Mouse (Mus musculus): ENCODE measurements around the gene Pgbd5. TPM values are rescaled to one million over a fixed set of nuclear protein-coding genes. Genes with fewer than 3 reads are reported as not detected.

Gene Pgbd5
- 10 to 100 TPM; 62.3 to 64.6 TPM for total RNA-seq (2021)

- no peak for DNase-seq
- intact Hi-C loops (cut with DNase I), result no loop called here
Observed at GRCm38 (mm10) chr8:124439558-124439957, at the start of gene Pgbd5. Gene Pgbd5, minus strand, starts transcription at chr8:124439658.

DNA sequence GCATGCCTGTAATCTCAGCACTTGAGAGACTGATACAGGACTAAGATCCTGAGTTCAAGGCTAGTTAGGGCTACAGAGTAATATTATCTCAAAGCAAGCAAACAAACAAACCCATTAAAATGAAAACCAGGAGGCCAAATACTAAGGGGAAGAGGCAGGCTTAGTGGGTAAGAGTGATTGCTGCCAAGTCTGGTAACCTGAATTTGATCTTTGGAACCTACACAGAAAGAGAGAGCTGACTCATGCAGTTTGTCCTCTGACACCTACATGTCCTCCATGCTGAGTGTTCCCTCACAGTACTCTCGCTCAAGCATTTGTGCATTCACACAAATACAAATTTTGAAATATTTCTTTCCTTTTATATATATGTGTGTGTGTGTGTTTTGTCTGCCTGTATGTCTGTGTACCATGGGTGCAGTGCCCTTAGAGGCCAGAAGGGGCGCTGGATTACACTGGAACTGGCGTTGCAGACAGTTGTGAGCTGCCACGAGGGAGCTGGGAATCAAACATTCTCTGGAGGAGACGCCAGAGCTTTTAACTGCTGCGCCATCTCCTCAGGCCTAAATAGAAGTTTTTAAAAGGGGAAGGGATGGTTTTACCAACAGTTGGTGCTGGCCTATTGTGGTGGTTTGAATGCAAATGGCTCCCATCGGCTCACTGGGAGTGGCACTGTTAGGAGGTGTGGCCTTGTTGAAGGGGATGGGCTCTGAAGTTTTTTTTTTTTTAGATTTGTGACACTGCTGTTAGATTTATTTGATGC lies 44.1 kb upstream of the Pgbd5 start:
- intact Hi-C loops (cut with DNase I), result no loop called here
- no peak for DNase-seq

DNA sequence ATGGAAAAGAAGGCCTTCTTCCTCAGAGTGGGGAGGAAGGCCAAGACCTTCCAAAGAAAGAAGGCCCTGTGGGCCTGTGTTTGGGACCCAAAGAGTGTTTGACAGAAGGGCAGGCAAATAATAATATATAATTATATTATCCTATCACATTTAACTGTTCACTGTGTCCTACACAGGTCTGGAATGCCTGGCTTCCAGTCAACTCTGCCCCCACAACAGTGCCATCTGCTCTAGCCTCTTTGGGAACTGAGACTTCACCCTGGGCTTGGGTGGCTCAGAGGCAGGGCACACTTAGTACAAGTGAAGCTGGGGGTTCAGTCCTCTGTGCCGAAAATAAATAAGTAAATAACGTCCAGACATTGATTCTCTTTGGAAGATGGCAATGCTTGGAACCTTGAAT lies 43.3 kb upstream of the Pgbd5 start:
- intact Hi-C loops (cut with DNase I), result no loop called here
- no peak for DNase-seq

DNA sequence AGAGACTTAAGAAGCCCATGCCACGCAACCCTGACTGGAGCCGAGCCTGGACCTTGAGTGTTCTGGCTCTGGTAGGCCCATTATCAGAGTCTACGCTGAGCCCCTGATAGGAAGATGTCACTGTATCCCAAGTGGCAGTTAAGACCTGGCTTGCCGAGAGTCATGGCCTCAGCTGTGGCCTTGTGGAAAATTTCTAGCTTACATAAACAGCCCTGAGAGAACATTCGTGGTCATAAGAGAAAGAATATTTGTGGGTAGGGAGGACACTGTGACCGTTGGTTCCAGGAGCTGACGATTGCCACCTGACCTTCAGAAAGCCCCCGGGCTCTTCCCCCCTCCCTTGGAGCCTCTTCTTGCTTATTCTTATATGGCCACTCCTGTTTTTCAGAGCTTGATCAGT lies 40.9 kb upstream of the Pgbd5 start:
- intact Hi-C loops (cut with DNase I), result no loop called here

DNA sequence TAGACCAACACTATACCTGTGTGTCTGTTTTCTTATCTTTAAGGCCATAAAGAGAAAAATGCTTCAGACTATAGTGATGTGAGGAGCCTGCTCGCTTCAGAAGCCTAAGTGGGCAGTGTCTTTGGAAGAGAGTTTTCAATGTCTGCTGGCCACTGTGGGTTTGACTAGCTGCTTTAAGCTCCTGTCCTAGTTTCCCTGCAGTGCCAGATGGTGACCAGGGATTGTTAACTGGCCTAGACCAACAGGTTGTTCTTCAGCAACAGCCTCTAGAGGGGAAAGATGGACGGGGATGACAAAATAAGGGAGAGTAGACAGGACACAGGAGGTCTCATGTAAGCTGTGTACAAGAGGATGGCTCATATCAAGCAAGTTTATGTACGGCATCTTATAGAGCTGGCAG lies 39.8 kb upstream of the Pgbd5 start:
- intact Hi-C loops (cut with DNase I), result no loop called here
- DNase-seq, result no peak

More for the DNA sequence above, 40.9 kb upstream of the Pgbd5 start:
- no peak for DNase-seq

GRCm38 (mm10) chr8:124476701-124477100 lies 37.2 kb upstream of the Pgbd5 start:
- intact Hi-C loops (cut with DNase I), result no loop called here
- DNase-seq, result peak; percentile 60

GRCm38 (mm10) chr8:124475690-124476089 lies 36.2 kb upstream of the Pgbd5 start:
- DNase-seq, result no peak
- intact Hi-C loops (cut with DNase I), result no loop called here

DNA sequence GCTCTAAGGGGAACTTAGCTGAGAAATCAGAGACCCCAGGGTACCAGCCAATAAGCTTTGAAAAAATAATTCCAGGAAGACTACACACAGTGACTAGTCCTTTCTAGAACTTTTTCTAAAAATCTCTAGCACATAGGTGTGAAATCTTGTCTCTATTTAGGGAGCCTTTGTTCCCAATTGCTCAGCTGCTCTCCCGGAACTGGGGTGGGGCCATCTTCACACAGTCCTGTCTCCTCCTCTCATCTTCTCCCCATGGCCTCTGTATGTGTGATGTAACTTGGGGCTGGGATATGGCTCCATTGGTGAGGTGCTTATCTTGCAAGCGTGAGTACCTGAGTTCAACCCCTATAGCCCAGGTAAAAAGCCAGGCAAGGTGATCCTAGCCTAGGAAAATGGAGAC lies 25.2 kb upstream of the Pgbd5 start:
- DNase-seq, result no peak

DNA sequence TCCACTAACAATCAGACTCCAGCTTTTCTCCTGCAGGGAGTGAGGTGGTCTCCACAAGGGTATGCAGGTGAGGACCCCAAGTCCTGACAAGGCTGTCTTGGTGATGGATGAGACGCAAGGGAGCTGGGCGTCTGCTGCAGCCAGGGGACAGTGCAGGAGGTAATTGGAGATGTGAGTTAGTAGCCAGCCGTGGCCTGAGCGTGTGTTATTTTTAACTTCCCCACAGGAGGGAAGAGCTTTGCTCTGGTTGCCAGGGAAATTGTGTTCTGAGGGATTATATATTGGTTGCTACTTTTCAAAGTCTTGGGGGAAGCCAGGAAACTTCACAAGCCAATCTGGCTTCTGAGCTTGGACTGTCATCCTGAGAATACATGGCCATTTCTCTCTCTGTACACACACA lies 23.7 kb upstream of the Pgbd5 start:
- intact Hi-C loops (cut with DNase I), result no loop called here
- DNase-seq, result no peak

More for the DNA sequence above, 25.2 kb upstream of the Pgbd5 start:
- intact Hi-C loops (cut with DNase I), result no loop called here

GRCm38 (mm10) chr8:124462192-124462591 lies 22.7 kb upstream of the Pgbd5 start:
- intact Hi-C loops (cut with DNase I), result no loop called here
- DNase-seq, result no peak

- no peak for DNase-seq
- intact Hi-C loops (cut with DNase I), result no loop called here
Observed at GRCm38 (mm10) chr8:124461103-124461502, 21.6 kb upstream of the Pgbd5 start.

GRCm38 (mm10) chr8:124460660-124461059 lies 21.2 kb upstream of the Pgbd5 start:
- DNase-seq, result peak; percentile 41
- intact Hi-C loops (cut with DNase I), result no loop called here

GRCm38 (mm10) chr8:124459627-124460026 lies 20.2 kb upstream of the Pgbd5 start:
- no peak for DNase-seq
- intact Hi-C loops (cut with DNase I), result no loop called here

DNA sequence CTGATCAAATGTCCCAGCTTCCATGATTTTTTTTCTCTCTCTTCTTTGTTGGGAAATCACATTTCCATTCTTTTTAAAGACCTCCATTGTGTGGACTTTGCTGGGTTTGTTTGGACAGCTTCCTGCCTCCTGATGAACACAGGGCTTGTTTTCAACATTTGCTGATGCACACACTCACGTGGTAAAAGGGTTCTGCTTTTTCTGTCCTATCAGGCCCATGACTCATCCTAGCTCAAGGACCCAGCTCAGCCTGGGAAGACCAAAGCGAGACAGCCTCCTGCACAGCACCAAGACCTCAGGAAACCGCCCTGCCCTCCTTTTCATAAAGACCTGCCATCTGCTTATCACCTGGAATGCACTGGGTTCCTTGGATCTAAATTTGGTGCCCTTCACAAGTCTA lies 15.9 kb upstream of the Pgbd5 start:
- intact Hi-C loops (cut with DNase I), result no loop called here
- no peak for DNase-seq

DNA sequence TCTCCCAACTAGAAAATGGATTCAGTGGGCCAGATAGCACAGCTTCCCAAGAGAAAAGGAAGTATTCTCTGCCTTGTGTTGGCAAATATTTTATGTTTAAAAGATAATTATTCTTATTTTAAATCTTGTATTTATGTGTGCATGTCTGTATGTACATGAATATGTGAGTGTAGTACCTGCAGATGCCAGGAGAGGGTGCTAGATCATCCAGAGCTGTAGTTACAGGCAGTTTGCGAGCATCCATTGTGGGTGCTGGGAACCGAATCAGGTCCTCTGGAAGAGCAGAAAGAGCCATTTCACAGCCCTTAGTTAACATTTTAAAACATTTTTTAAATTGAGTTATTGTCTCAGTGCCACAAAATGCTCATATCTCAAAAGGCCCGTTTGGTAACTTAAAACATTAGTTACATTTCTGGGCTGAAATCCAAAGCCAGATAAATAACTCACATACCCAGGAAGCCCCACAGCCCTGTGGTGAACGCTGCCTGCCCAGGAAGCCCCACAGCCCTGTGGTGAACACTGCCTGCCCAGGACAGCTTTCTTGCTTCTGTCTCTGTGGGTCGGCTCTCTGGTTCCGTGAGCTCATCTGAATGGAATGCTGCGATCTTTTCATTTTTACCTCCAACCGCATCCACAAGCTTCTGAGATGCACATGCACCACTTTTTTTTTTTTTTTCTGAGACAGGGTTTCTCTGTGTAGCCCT lies 10.9 kb upstream of the Pgbd5 start:
- intact Hi-C loops (cut with DNase I), result loop anchor here (5.0 kb wide), 1 partner anchor 67 kb away; no protein-coding TSS in a partner anchor
- no peak for DNase-seq

DNA sequence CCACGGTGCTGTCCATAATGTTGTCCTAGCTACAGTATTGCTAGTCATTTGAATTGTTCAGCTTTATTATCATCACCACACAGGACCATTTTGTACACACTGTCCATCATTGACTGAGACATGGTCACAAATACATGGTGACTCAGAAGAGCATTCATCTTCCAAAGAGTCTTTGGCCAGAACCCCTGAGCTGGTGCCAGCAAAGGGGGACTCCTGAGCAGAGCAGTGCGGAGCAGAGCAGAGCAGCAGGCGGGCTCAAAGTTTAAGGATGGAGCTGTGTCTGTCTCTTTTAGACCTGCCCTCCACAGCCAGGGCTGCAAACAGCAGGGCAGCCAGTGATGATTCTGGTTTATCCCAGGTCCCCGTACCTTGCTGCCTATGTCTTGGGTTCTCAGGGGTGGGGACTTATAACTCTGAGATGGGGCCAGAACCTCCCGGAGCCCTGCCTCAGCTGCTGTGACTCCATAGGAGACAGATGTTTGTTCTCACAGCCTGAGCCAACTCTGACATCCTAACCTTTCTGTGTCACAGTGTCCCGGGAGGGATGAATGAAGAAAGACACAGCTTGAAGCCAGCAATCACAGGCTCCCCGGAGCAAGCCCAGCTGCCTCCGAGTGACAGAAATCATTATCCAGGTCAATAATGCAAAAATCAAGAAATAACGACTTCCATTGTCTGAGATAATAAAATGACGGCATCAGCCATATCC lies 9.7 kb upstream of the Pgbd5 start:
- no peak for DNase-seq
- intact Hi-C loops (cut with DNase I), result no loop called here

DNA sequence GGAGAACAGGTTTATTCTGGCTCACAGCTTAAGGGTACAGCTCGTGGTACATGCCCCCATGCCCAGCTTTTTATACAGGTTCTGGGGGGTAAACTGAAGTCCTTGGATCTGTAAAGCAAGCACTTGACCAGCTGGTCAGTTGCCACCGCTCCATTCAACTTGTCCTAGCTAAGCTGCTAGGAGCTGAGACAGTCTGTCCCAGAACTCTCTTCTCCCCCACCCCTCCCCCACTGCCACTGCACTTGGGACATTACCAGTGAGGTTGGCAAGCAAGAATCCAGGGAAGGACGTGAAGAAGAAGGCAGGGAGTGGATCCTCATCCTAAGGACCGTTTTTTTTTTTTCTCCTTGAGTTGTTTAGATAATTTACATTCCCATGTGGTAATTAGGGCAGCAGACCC lies 2.7 kb downstream of the Pgbd5 start:
- intact Hi-C loops (cut with DNase I), result no loop called here

DNA sequence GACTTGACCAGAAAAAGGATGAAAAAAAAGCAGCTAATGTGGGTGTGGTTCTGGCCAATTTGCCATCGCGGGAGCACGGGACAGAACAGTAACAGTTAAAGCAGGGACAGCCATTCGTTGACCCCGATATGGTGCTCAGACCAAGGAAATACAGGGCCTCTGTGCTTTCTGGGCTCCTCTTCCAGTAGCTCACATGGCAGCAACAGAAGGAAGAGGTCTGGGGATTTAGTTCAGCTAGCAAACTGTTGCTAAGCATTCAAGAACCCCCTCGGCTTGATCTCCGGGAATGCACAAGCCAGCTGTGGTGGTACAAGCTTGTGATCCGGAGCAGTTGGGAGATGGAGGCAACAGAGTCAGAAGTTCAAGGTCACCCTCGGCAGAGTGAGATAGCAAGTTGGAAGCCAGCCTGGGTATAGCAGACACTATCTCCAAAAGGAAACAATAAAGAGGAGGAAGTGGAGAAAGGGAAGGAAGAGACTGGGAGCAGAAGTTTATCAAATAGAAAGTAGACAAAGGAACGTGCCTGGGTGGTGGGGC lies 3.7 kb downstream of the Pgbd5 start:
- DNase-seq, result no peak
- intact Hi-C loops (cut with DNase I), result no loop called here

More for the DNA sequence above, 2.7 kb downstream of the Pgbd5 start:
- DNase-seq, result no peak

- DNase-seq, result no peak
- intact Hi-C loops (cut with DNase I), result no loop called here
Observed at GRCm38 (mm10) chr8:124435170-124435569, 4.3 kb downstream of the Pgbd5 start.

DNA sequence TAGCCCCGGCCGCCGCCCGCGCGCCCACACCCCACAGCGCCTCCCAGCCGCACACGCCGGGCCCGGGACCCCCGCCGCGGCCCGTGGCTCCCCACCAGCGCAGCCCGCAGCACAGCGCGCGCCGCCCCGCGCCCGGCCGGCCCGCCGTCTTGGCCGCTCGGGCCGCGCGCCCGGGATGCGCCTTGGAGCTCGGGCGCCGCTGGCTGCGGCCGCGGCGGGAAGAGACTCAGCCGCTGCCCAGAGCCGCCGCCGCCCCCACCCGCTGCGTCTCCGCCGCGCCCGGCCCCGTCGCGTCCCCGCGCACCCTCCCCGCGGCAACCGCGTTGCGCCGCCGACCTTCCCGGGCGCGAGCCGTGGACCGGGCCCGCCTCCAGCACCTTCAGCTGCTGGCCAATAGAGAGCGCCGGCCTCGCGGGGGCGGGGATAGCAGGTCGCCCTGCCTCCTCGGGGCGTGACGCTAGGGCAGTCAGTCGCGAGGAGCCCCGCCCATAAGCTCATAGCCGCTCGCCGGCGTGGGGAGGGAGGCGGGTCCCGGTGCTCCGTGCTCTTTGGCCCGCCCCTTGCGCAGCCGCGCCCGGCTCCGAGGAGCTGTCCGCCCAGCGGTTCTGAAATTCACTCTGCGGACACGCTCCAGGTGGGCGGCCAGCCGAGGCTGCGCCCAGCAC lies 5.2 kb downstream of the Pgbd5 start:
- intact Hi-C loops (cut with DNase I), result no loop called here
- DNase-seq, result peak; percentile 98

Measured in left cerebral cortex, postnatal 4 days (tissue).